Mouse (Mus musculus): ENCODE results near the gene Zswim9. TPM values are rescaled to one million over a fixed set of nuclear protein-coding genes. Genes with fewer than 3 reads are reported as not detected.

Zswim9 gene
- total and polyA plus RNA-seq, 3 experiments: 5.8 to 10.4 (median 7.4) TPM

- no peak for DNase-seq
Observed at GRCm38 (mm10) chr7:13268749-13269260, 9.7 kb downstream of the Zswim9 start.

GRCm38 (mm10) chr7:13264396-13264795 lies 14.1 kb downstream of the Zswim9 start:
- no peak for DNase-seq

DNA sequence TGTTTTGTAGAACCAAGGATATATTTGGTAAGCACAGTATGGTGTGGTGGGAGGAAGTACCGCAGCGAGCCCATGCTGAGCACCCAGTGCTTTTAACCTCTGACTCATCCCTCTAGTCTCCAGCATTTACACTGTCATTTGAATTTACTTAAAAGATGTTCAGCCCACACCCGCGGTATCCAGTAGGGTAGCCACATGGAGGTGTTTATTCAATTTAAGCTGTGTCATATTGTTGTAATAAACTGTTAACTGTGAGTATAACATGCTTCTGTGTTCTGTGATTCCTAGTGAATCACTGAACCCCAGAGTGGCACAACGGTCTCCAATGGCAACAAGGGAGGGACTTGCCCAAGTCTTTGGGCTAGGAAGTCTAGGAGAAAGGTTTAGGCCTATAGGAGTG lies 14.7 kb downstream of the Zswim9 start:
- DNase-seq: no peak

DNA sequence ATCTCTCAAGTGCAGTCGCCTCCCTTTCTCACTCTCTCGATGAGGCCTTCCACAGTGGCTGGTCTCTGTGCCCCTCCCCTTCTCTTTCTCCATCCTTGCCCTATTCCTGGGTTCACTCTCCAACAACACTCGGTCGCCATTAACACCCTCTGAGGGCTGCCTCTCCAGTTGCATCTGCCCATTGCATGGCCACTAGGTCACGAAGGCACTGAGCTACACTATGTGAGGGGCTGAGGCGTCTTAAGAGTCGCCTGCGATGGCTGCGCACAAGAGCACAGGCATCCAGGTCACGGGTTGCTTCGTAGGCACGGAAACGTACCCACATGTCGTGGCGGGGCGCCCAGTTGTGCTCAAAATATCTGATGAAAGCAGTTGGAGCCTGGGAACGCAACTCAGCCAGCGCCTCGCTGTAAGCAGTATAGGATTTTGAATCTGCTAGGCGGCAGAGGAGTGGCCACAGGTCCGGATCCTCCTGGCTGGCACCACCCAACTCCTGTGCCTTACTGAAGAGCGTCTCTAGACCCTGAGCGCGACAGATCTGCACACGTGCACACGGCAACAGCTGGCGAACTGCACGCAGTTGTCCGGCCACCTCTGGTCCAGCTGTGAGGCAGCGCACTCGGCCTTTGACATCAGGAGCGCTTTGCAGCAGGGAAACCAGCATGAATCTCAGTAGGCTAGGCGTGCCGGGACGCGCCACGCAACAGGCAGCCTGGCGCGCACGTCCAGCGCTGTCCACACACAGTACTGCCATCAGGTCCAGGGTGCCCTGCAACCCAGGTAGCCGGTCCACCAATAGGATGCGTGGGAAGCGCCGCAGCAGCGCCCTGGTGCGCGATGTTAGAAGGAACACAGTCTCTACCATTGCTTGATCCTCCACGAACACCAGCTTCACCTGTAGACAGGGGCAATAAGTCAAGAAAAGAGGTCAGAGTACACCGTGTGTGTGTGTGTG lies 17.5 kb downstream of the Zswim9 start:
- no peak for DNase-seq

GRCm38 (mm10) chr7:13212720-13213119 lies 65.8 kb downstream of the Zswim9 start, which contains the start of gene Vmn1r89:
Gene Vmn1r89, plus strand, starts transcription at chr7:13213020.
- no peak for DNase-seq

Other genes with a start within 250 kb of the Zswim9 start
- 100 to 1,000 TPM; 212 to 215 TPM for gene Chmp2a, start 243.9 kb downstream of the Zswim9 start, total RNA-seq (2021)
- 37.2 and 41.9 TPM in 2 replicates for gene Chmp2a, start 243.9 kb downstream of the Zswim9 start, polyA plus RNA-seq (2012; rRNA removed)
- 100 to 1,000 TPM; 196 to 219 TPM for gene Ube2m, start 240.4 kb downstream of the Zswim9 start, total RNA-seq (2021)
- gene Ube2m, start 240.4 kb downstream of the Zswim9 start, polyA plus RNA-seq (2012; rRNA removed): 98.5 and 122 TPM in 2 replicates
- 1 to 10 TPM; 1.7 to 2.3 TPM for gene Mzf1, start 224.0 kb downstream of the Zswim9 start, total RNA-seq (2021)
- 8.0 and 9.6 TPM in 2 replicates for gene Mzf1, start 224.0 kb downstream of the Zswim9 start, polyA plus RNA-seq (2012; rRNA removed)
- gene Vmn1r85, start 183.5 kb downstream of the Zswim9 start, total RNA-seq (2021): not detected
- not detected in 2 replicates for gene Vmn1r85, start 183.5 kb downstream of the Zswim9 start, polyA plus RNA-seq (2012; rRNA removed)
- not detected for gene Vmn1r86, start 158.8 kb downstream of the Zswim9 start, total RNA-seq (2021)
- gene Vmn1r86, start 158.8 kb downstream of the Zswim9 start, polyA plus RNA-seq (2012; rRNA removed): not detected in 2 replicates
- gene Vmn1r87, start 138.6 kb downstream of the Zswim9 start, total RNA-seq (2021): not detected
- not detected in 2 replicates for gene Vmn1r87, start 138.6 kb downstream of the Zswim9 start, polyA plus RNA-seq (2012; rRNA removed)
- gene Vmn1r88, start 119.2 kb downstream of the Zswim9 start, total RNA-seq (2021): under 1 TPM; 0.14 to 0.17 TPM
- gene Vmn1r88, start 119.2 kb downstream of the Zswim9 start, polyA plus RNA-seq (2012; rRNA removed): not detected in 2 replicates
- not detected for gene Vmn1r89, start 65.7 kb downstream of the Zswim9 start, total RNA-seq (2021)
- gene Vmn1r89, start 65.7 kb downstream of the Zswim9 start, polyA plus RNA-seq (2012; rRNA removed): not detected in 2 replicates
- gene Lig1, start 1.4 kb downstream of the Zswim9 start, total RNA-seq (2021): 10 to 100 TPM in 1 of 2 experiments, 1 to 10 TPM in 1; 8.2 to 11.8 TPM
- 3.5 and 4.0 TPM in 2 replicates for gene Lig1, start 1.4 kb downstream of the Zswim9 start, polyA plus RNA-seq (2012; rRNA removed)
- under 1 TPM; 0.35 to 0.41 TPM for gene Pla2g4c, start 45.9 kb upstream of the Zswim9 start, total RNA-seq (2021)
- gene Pla2g4c, start 45.9 kb upstream of the Zswim9 start, polyA plus RNA-seq (2012; rRNA removed): 0.12 TPM in 1 of 2 replicates, not detected in the other
- gene Cabp5, start 119.4 kb upstream of the Zswim9 start, total RNA-seq (2021): not detected
- gene Cabp5, start 119.4 kb upstream of the Zswim9 start, polyA plus RNA-seq (2012; rRNA removed): not detected in 2 replicates
- not detected for gene Bsph1, start 172.1 kb upstream of the Zswim9 start, total RNA-seq (2021)
- not detected in 2 replicates for gene Bsph1, start 172.1 kb upstream of the Zswim9 start, polyA plus RNA-seq (2012; rRNA removed)